Mouse (Mus musculus): ENCODE results near the gene H60c. TPM values are rescaled to one million over a fixed set of nuclear protein-coding genes. Genes with fewer than 3 reads are reported as not detected.

The H60c gene
- not detected in 2 replicates for polyA plus RNA-seq (2014; fragmentation: Nextera tagmentation; extraction: Ambion mirVana)

- no peaks in the 10 kb centered on the region for H3K27me3 ChIP-seq (ENCODE audit: insufficient read depth, low read length)
- H3K27ac ChIP-seq (ENCODE audit: low read depth), result no peak within 1 kb of the TSS
- H3K36me3 ChIP-seq (ENCODE audit: insufficient read depth), result no peaks in the 10 kb centered on the region
- H3K9me3 ChIP-seq (ENCODE audit: low read depth, low read length), result no peaks in the 10 kb centered on the region
- no peak within 1 kb of the TSS for H3K4me3 ChIP-seq (ENCODE audit: low read depth, low read length)
- H3K9ac ChIP-seq, result no peak within 1 kb of the TSS
- H3K4me1 ChIP-seq (ENCODE audit: insufficient read depth), result no peaks in the 10 kb centered on the region
- DNase-seq (no peak), ATAC-seq (ENCODE audit: insufficient read depth) (no peak)
- whole genome bisulfite sequencing, result 69% methylated on average over 8 of the region's 8 CpGs
- H3K4me2 ChIP-seq, result no peak within 1 kb of the TSS
- no peak for TF ChIP-seq CTCF (IDR thresholded peaks at IDR 0.05; ENCODE audit: low read depth)
These were observed at the start of gene H60c for GRCm38 (mm10) chr10:3267671-3268070. TSS of gene H60c (minus strand) at chr10:3267771.

DNA sequence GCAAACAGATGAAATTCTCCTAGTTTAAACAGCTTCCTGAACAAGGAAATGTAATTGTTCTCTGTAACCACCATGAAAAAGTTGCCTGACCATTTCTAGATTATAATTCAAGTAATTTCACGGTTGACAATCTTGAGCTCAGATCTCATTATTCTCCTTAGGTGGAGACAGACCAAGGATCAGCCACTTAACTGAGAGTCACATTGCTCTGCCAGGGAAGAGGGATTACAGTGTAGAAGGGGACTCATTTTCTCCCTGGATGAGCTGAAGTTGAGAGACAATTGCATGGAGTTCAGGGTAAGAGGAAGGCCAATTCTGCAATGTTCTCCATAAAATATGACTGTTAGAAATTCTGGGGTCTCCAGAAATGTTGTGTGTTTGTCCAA is 41.2 kb upstream of the H60c start:
- DNase-seq (no peak), ATAC-seq (ENCODE audit: insufficient read depth) (no peak)
- Histone ChIP-seq H3K27me3 (ENCODE audit: insufficient read depth, low read length) (no peaks in the 10 kb centered on the region), H3K9me3 (ENCODE audit: low read depth, low read length) (no peaks in the 10 kb centered on the region), H3K4me1 (ENCODE audit: insufficient read depth) (no peaks in the 10 kb centered on the region), H3K27ac (ENCODE audit: low read depth) (no peak overlapping the region), H3K9ac (no peak overlapping the region), H3K4me3 (ENCODE audit: low read depth, low read length) (no peak overlapping the region), H3K4me2 (no peak overlapping the region), H3K36me3 (ENCODE audit: insufficient read depth) (no peaks in the 10 kb centered on the region)
- no peak for TF ChIP-seq CTCF (IDR thresholded peaks at IDR 0.05; ENCODE audit: low read depth)
- 81% methylated on average over 1 of the region's 1 CpGs for WGBS

DNA sequence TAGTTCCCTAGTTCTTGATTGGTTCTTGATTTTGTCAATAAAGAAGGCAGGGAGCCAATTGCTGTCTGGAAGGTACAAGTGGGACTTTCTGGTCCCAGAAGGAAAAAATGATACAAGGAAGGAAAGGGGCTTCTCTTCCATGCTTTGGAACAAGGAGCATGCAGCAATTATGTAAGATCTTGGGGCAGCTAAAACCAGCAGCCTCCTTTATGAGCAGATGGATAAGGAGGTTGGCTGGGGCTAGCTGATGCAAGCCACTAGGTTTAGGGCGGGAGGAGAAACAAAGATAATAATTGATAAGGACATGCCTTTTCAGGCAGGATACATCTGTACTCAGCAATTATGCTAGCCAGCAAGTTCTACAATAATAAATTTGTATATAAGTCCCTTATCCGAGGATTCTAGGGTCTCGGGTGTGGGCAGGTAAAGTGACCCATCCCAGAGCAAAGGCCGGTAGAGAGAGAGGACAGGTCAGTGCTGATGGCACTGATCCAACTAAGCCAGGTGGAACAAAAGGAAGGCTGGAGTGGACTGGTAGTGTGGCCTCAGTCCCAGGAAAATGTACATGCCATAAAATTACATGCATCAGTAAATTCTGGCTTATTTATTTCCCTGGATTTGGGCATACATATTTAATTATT is 40.7 kb upstream of the H60c start:
- DNase-seq (no peak), ATAC-seq (ENCODE audit: insufficient read depth) (no peak)
- TF ChIP-seq CTCF (IDR thresholded peaks at IDR 0.05; ENCODE audit: low read depth), result no peak
- Histone ChIP-seq H3K27me3 (ENCODE audit: insufficient read depth, low read length) (no peaks in the 10 kb centered on the region), H3K9me3 (ENCODE audit: low read depth, low read length) (no peaks in the 10 kb centered on the region), H3K9ac (no peak overlapping the region), H3K4me2 (no peak overlapping the region), H3K27ac (ENCODE audit: low read depth) (no peak overlapping the region), H3K4me1 (ENCODE audit: insufficient read depth) (no peaks in the 10 kb centered on the region), H3K4me3 (ENCODE audit: low read depth, low read length) (no peak overlapping the region), H3K36me3 (ENCODE audit: insufficient read depth) (no peaks in the 10 kb centered on the region)
- 72% methylated on average over 4 of the region's 4 CpGs for WGBS

DNA sequence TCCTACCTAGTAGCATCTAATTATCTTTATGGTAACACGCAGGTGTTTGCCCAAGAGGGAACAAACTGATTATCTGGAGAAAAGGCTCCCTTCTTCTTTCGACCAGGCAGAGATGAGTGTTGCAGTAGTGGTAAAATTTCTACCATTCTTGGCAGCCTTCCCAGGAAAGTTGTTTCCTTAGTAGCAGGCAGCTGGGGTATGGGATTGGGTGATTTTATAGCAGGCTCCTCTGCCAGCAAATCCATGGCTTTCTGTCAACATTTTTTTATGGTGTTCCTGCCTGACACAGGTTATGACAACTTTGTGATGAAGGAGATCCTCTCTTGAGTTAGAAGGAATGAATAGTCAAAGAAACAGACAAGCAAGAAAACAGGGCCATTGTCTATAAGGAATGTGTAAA is 40.2 kb upstream of the H60c start:
- Histone ChIP-seq H3K4me3 (ENCODE audit: low read depth, low read length) (no peak overlapping the region), H3K27me3 (ENCODE audit: insufficient read depth, low read length) (no peaks in the 10 kb centered on the region), H3K9ac (no peak overlapping the region), H3K4me2 (no peak overlapping the region), H3K27ac (ENCODE audit: low read depth) (no peak overlapping the region), H3K36me3 (ENCODE audit: insufficient read depth) (no peaks in the 10 kb centered on the region), H3K4me1 (ENCODE audit: insufficient read depth) (no peaks in the 10 kb centered on the region), H3K9me3 (ENCODE audit: low read depth, low read length) (no peaks in the 10 kb centered on the region)
- no peak for TF ChIP-seq CTCF (IDR thresholded peaks at IDR 0.05; ENCODE audit: low read depth)
- 40% methylated on average over 2 of the region's 2 CpGs for WGBS
- ATAC-seq (ENCODE audit: insufficient read depth) (no peak), DNase-seq (peak; percentile 81)

DNA sequence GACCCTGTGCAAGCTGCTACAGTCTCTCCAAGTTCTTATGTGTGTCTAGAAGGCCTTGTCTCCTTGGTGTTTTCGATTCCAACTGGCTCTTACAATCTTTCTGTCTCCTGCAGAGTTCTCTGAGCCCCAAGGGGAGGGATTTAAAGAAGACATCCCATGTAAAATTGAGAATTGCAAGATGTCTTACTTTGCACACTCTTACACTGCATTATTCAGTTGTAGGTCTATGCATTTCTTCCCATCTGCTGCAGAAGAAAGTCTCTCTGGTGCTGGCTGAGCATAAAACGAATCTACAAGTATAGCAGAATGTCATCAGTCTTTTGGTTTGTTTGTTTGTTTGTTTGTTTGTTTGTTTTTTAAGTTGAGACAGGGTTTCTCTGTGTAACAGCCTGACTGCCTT is 26.4 kb upstream of the H60c start:
- H3K27ac ChIP-seq (ENCODE audit: low read depth), result no peak overlapping the region
- 56% methylated on average over 2 of the region's 2 CpGs for WGBS
- no peaks in the 10 kb centered on the region for H3K4me1 ChIP-seq (ENCODE audit: insufficient read depth)
- TF ChIP-seq CTCF (IDR thresholded peaks at IDR 0.05; ENCODE audit: low read depth), result no peak
- no peaks in the 10 kb centered on the region for H3K9me3 ChIP-seq (ENCODE audit: low read depth, low read length)
- no peak overlapping the region for H3K4me3 ChIP-seq (ENCODE audit: low read depth, low read length)
- ATAC-seq (ENCODE audit: insufficient read depth) (no peak), DNase-seq (no peak)
- H3K4me2 ChIP-seq, result no peak overlapping the region
- no peaks in the 10 kb centered on the region for H3K27me3 ChIP-seq (ENCODE audit: insufficient read depth, low read length)
- H3K9ac ChIP-seq, result no peak overlapping the region
- no peaks in the 10 kb centered on the region for H3K36me3 ChIP-seq (ENCODE audit: insufficient read depth)

GRCm38 (mm10) chr10:3281047-3281446 is 13.5 kb upstream of the H60c start:
- Histone ChIP-seq H3K27ac (ENCODE audit: low read depth) (no peak overlapping the region), H3K4me2 (no peak overlapping the region), H3K9me3 (ENCODE audit: low read depth, low read length) (no peaks in the 10 kb centered on the region), H3K4me3 (ENCODE audit: low read depth, low read length) (no peak overlapping the region), H3K9ac (no peak overlapping the region), H3K4me1 (ENCODE audit: insufficient read depth) (no peaks in the 10 kb centered on the region), H3K27me3 (ENCODE audit: insufficient read depth, low read length) (no peaks in the 10 kb centered on the region), H3K36me3 (ENCODE audit: insufficient read depth) (no peaks in the 10 kb centered on the region)
- 81% methylated on average over 2 of the region's 2 CpGs for WGBS
- no peak for ATAC-seq (ENCODE audit: insufficient read depth)
- TF ChIP-seq CTCF (IDR thresholded peaks at IDR 0.05; ENCODE audit: low read depth), result no peak
- no peak for DNase-seq

DNA sequence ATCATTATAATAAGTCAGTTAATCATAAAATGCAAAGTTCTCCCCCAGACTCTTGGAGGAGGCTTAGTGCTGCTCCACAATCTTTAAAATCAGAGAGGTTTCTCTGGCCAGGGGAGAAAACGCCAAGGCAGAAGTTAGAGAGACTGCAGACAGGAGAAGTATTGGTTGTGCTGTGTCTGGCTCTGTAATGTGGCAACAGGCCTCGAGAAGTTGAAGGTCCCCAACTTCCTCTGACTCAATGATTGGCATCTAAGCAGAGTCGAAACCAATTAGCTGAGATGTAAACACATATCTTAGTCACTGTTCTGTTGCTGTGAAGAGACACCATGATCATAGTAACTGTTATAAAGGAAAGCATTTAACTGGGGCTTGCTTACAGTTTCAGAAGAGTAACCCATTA is 6.5 kb upstream of the H60c start:
- H3K4me3 ChIP-seq (ENCODE audit: low read depth, low read length), result no peak overlapping the region
- ATAC-seq (ENCODE audit: insufficient read depth) (no peak), DNase-seq (no peak)
- H3K9me3 ChIP-seq (ENCODE audit: low read depth, low read length), result no peaks in the 10 kb centered on the region
- no peak overlapping the region for H3K4me2 ChIP-seq
- no peak for TF ChIP-seq CTCF (IDR thresholded peaks at IDR 0.05; ENCODE audit: low read depth)
- no peaks in the 10 kb centered on the region for H3K36me3 ChIP-seq (ENCODE audit: insufficient read depth)
- H3K27ac ChIP-seq (ENCODE audit: low read depth), result no peak overlapping the region
- no peaks in the 10 kb centered on the region for H3K4me1 ChIP-seq (ENCODE audit: insufficient read depth)
- H3K9ac ChIP-seq, result no peak overlapping the region
- 72% methylated on average over 3 of the region's 3 CpGs for WGBS
- no peaks in the 10 kb centered on the region for H3K27me3 ChIP-seq (ENCODE audit: insufficient read depth, low read length)

- peak; percentile 29; the same call in 1 of the 2 replicates for TF ChIP-seq CTCF (IDR thresholded peaks at IDR 0.05; ENCODE audit: low read depth)
- ATAC-seq (ENCODE audit: insufficient read depth) (no peak), DNase-seq (peak; percentile 46)
- H3K27me3 ChIP-seq (ENCODE audit: insufficient read depth, low read length), result no peaks in the 10 kb centered on the region
- H3K9ac ChIP-seq, result no peak overlapping the region
- no peak overlapping the region for H3K4me2 ChIP-seq
- H3K4me1 ChIP-seq (ENCODE audit: insufficient read depth), result no peaks in the 10 kb centered on the region
- H3K4me3 ChIP-seq (ENCODE audit: low read depth, low read length), result no peak overlapping the region
- H3K9me3 ChIP-seq (ENCODE audit: low read depth, low read length), result no peaks in the 10 kb centered on the region
- H3K27ac ChIP-seq (ENCODE audit: low read depth), result no peak overlapping the region
- no peaks in the 10 kb centered on the region for H3K36me3 ChIP-seq (ENCODE audit: insufficient read depth)
- WGBS, result 40% methylated on average over 3 of the region's 4 CpGs
These were observed 3.5 kb upstream of the H60c start for GRCm38 (mm10) chr10:3271036-3271435.
